Mouse (Mus musculus) right cerebral cortex, adult 18-20 months (tissue): ENCODE results near the gene Tbk1.

Experiments used
- DNase-seq: peaks from one replicate; pipeline ENCODE4 v3.0.0; 2022; ENCODE audit warnings: mixed read lengths

The Tbk1 gene

DNA sequence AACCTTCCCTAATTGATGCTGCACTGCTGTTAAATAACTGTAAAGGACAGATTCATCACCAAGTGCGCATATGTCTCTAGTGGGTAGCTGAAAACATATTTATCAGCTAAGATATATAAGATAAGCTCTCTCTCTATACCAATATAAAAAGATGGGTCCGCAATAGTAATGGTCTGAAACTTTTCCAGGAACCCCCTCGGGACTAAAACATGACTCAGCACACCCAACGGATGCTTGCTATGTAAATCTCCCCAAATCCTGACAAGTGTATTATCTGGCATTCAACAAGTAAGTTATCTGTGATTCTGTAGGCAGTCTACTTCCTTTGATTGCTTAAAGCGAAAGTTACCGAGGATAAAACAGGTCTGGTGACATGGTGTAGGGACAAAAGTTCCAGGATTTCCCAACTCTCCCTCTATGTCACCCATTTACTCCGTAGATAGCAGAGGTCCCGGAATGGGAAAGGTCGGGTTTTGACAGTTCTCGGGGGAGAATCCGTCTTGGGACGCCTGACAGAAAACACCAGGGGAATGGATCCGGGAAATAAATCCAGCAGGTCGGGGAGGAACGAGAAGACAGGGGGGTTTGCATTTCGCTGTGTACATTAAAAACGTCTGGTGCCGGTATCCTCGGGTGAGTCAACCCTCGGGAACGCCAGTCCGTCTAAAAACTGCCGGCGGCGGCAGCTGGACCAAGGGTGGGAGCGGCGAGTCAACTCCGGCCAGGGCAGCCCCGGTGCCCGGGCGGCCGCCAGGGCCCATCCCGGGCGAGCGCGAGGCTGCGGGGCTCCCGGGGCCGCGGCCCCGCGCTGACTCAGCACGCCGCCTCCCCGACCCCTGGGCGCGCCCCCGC, 570 bp downstream of the Tbk1 start:
- no peak for DNase-seq

DNA sequence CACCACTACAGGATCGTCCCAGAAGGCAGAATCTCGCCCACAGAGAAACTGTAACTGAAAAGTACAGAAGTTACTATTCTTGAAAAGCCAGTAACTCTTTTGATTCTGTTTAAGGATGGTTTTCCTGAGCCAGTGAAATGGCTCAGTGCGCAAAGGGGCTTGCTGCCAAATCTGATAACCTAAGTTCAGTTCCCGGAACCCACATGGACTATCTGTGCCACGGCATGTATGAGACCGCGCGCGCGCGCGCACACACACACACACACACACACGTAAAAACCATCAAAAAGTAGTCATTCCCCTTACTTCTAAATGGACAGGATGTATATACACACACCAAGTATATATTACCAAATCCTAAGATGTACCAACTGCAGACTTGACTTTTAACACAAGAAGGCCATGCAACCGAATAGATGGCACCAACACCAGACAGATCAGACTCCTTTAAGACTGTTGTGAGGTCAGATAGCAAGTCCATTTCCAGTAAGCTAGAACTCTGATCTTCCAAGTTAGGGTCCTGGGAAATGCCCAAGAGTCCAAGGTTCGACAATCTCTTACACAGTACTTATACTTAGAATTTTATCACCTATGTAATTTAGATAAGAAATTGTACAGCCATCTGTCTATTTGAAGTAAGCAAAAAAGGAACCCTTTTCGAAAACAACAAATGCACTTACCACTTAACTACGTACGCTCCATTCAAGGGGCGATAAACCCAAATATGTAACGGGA, 1.4 kb downstream of the Tbk1 start:
- no peak for DNase-seq

DNA sequence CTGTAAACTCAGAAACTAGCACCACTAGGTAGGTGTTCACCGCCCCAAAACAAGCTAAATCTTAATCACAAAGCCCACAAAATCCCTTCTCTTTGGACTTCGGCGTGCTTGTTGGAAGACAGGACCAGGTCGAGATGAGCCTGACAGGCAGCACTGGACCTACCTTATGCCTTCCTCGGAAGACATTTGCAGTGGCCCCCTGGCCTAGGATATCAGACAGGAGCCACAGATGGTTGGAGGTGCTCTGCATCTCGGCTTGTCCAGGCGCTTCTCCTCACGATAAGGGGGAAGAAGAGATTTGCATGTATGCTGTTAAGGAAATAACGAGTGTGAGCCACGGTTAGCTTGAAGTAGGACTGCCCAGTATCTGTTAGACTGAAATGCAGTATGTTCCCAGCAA, 2.6 kb downstream of the Tbk1 start:
- DNase-seq, result no peak

DNA sequence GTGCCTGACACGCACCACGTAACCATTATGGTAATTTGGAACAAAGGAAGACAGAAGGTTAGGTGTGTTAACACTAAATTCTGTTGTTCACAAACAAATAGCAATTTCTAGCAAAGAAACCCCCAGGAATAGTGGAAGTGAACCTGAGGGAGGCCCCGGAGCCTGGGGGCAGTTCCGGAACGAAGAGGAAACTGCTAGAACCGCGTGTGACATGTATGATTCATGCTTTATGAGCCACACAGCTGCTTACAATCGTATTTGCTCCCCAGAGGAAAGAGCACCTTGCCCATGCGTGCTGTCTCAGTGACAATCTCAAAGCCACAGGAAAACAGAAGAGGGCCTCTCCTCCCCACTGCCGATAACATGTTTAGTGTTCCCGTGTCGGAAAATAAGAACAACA, 3.6 kb downstream of the Tbk1 start:
- DNase-seq, result no peak

DNA sequence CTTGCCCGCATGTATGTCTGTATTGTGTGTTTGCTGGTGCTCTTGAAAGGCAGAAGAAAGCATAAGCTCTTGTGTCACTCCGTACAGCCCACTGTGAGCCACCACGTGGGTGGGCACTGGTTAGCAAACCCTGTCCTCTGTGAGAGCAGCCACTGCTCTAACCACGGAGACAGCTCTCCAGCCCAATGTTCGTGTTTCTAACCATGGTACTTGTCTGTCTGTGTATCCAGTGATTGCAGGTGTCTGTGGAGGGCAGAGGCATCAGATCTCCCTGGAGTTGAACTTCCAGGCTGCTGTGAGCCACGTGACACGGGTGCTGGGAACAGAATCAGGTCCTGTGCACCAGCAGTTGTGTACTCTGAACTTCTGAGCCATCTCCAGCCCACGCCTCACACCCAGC, 4.3 kb downstream of the Tbk1 start:
- no peak for DNase-seq

DNA sequence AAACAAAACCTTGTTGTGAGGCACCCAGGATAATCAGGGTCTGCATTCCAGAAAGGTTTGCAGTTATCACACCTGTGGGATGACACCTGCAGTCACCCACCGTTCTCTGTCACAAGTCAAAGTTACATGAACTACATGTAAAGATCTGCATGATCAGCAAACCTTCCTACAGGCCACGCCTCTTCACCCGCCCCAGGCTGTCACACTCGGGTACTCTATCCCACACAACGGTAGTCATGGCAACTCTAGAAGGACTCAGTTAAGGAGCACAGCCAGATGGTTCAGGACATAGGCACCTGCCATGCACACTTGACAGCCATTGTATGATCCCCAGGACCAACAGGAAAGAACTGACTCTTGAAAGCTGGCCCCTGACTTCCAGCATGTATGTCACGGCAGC, 5.2 kb downstream of the Tbk1 start:
- DNase-seq, result no peak

DNA sequence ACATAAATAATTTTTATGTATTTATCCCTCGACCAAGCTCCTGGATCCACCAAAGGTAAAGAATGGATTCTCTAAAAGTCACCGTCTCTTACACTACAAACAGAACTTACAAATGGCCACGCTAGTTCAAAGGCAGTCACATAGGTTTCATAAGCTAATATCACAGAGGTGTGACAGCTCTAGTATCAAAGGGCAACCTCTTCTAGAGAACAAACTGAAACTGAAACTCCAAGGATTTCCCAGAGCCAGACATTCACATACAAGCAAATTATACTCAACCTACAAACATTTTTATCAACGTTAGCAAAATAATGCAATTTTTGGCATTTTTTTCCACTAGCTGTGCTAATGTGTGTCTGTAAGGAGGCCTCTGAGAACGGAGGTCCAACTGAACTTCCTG, 6.2 kb downstream of the Tbk1 start:
- no peak for DNase-seq

DNA sequence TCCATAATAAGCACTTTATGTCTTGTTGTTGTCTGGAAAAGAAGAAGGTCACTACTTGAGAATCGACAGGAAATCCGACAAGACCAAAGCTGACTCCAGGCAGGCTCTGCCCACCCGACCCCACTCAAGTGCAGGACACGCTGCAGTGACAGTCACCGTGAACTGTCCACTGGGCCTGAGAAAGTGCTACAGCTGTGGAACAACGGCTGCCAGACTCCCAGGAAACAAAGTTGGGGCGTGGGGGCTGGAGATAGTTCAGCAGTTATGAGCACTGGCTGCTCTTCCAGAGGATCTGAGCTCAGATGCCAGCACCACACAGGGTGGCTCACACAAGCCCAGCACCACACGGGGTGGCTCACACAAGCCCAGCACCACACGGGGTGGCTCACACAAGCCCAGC, 10.2 kb downstream of the Tbk1 start:
- DNase-seq, result no peak

DNA sequence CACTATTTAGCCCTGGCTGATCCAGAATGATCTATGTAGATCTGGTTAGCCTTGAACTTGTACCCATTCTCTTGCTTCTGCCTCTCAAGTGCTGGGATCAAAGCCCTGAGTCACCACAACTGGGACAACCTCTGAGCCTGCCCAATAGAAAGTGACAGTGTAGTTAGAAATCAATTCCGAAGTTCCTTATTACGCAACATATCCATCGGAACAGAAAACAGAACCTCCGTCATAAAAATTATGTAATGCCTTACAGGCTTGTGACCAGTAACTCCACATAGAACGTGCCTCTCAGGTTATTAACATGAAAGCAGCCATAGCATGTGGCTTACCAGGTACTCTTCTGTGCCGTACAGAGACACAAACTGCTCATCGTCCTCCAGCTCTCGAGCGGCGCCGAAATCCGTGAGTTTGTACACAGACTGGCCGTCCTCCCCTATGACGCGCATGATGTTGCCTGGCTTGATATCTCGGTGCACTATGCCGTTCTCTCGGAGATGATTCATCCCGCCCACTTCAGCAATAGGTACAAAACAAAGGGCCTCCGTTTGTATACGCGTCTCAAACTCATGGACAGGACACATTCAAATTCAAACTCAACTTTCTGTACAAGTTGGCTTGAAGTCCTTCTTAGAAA, 15.0 kb downstream of the Tbk1 start:
- DNase-seq, result no peak

DNA sequence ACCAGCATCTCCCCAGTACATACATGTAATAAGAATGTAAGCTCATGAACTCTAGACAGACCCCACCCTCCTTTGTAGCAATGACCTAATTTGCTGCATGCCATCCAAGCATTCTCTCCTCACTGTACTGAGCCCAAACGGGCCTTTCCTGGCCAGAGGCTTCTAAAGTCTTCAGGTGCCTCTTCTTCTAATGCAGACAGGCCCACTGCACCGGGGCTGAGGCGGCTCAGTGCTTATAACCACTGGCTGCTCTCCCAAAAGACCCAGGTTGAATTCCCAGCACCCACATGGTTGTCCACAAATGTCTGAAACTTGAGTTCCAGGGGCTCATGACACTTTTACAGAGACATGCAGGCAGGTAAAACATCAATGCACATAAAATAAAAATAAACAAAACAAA, 15.6 kb downstream of the Tbk1 start:
- DNase-seq, result no peak

DNA sequence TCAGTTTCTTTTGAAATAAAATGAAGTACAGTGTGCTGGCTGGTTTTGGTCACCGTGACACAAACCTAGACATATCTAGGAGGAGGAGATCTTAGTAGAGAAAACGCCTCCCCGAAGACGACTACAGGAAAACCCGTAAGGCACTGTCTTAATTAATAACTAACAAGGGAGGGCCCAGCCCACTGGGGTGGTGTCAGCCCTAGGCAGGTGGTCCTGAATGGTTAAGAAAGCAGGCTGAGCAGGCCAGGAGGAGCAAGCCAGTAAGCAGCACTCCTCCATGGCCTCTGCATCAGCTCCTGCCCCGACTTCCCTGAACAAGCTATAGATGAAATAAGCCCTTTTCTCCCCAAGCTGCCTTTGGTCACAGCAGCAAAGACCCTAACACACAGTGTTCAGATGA, 16.8 kb downstream of the Tbk1 start:
- no peak for DNase-seq

DNA sequence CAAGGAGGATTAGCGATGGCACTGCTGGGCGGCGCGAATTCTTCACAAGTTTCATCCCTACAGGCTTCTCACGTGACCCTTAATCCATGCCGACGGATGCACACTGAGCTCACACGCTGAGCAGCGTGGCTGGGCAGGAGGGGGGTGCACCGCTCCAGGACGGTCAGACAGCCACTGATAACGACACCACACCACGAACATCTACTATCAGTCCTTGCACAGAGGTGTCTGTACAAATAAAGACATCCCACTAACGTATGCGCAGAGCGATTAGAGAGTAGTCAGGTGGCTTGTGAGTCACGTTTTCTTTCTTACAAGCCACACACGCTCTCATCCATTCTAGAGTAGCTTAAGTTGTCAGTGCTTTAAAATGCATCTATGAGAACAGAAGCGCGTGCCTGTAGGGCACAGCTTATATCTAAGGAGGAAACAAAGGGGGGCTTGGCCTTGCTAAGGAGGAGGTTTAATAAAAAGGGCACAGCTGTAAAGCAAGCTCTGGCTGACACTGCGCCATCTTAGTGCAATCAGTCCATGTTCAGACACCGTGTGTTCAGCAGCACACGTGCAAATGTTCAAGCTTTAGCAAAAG, 17.5 kb downstream of the Tbk1 start:
- DNase-seq, result no peak

DNA sequence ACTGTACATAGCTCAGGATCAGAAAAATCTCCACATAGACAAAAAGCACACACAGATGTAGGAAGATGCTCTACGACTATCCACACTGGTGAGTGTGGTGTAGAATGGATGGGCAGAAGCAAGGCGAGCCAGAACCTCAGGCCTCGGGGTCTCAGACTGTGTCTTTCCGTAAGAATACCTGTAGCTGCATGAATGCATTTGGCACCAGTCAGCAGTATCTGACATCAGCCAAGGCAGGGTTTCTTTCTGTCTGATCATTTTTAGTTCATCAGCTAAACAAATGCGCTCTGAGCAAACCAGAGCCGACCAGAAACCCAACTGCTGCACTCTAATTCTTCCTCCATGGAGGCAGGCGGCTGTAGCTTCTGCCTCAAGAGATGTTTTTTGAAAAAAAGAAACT, 18.1 kb downstream of the Tbk1 start:
- DNase-seq, result no peak

DNA sequence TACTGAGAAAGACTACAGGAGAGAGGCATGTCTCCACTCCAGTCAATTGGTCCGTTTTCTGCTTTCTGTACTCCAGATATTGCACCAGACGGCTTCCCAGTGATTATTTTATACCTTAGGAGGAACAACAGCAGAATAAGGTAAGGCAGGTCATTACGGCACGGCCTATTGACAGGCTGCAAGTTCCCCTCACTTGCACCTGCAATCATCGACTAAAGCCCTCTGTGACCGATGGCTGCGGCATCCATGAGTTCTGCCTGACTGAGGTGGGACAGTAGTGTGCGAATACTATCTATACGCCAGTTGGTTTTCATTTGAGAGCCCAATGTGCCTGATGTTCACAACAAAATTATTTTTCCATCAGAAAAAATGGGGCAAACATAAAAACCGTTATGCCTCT, 18.6 kb downstream of the Tbk1 start:
- DNase-seq, result no peak

DNA sequence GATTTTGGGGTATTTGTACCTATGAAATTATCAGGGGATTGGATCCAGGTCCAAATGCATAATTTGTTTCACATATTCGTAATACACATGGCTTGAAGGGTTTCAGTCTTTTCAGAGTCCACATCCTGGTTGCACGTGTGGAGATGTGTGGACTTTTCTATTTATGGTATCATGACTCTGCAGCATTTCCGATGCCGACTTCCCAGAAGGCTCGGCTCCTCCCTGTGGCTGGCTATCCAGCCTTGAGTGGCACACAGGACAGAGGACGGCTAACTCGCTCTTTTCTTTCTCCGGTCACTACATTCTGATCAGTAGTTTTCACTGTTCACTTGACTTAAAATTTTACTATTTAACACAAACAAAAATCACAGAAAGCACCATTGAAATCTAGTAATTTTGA, 22.1 kb downstream of the Tbk1 start:
- DNase-seq, result no peak

DNA sequence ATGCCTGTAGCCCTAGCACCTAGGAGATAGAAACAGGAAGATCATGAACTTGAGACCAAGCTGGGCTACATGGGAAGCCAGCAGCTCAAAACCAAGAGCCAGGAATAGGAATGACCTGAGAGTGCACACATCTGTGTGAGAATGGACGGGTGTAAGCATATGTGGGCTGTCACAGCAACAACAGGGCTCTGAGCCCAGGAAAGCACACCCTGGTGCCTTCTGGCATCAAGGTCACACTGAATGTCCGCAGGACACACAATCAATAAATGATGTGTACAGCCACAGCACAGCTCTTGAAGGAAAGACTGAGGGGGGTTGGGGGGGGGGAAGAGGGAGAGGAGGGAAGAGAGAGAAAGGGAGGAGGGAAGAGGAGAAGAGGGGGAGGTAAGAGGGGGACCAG, 28.4 kb downstream of the Tbk1 start:
- DNase-seq, result no peak

DNA sequence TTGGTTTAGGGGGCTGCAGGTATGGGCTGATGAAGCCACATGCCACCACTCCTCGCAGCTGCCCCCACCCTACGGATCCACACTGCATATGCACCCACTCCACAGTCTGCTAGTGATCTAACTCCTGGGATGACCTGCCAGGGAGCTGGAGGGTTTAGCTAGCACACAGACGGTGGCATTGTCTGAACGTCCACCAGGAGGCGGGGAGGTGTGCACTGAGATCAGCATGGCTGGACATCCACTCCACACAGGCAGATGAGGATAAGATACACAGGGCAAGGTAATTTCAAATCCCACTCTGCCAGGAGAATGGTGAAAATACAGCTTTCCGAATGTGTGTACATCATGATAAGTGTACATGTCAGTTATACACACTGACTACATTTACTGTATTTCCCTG, 30.3 kb downstream of the Tbk1 start:
- no peak for DNase-seq

DNA sequence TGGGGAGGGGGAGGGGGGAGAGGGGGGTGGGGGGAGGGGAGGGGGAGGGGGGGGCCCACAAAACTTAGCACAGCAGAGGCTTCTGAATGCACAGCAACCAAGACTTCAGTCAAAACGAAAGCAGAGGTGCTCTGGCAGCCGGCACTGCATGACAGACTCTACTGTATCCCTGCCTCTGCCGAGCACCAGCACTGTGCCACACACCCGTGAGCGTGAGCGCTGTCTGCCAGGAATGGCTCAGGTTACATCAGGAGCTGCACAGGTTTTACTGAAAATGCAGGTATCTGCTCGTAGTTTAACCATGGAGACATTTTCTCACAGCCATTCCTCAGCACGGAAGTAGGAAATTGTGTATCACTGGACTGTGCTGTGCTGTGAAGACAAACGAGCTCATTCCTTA, 36.3 kb downstream of the Tbk1 start:
- DNase-seq, result no peak

DNA sequence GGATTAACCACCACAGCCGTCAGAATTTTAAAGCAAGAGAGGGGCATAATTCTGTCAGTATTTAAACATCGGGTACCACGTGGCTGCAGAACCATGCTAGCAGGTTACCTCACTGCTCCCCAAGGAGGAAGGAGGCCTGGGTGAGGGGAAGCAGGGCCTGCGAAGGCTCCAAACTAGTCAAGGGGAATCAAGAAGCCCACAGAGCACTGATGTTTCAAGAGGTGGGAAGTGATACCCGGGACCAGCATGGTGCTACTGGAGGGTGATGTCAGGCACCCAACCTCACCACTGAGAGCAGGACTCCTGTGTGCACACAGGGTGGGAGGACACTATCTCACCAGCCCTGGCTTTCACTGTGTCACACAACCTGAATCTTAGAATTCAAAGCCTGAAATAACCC, 36.9 kb downstream of the Tbk1 start:
- DNase-seq, result no peak

DNA sequence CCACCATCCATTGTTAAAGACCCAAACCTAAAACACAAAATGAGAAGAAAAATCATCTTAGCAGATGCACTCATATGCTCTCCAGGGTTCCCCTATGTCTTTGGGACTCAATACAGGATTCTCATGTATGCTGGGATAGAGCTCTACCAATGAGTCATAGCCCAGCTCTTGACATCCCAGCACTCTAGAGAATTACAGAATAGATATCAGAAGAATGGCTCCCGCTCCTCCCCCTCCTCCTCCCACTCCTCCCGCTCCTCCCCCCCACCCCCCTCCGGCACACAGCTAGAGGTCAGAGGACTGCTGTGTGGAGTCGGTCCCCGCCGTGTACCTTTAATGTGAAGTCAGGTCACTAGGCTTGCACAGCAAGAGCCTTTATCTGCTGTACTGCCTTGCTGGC, 39.4 kb downstream of the Tbk1 start:
- no peak for DNase-seq

DNA sequence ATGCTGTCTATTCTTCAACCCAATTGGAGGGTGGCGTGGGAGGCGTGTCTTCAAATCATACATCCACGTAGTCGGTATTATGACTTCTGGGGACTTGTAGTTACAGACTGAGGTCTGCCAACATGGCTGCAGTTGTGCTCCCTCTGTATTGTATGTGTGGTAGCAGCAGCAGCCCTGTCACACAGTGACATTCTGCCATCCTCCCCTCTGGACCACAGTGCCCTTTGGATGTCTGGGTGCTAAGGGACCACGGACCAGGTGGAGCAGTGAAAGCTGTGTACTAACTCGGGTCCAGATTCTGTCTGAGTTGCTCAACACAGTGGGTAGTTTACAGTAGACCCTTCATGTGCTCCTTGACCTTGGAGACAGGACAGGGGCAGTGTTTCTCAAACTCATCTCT, 43.0 kb downstream of the Tbk1 start:
- no peak for DNase-seq

DNA sequence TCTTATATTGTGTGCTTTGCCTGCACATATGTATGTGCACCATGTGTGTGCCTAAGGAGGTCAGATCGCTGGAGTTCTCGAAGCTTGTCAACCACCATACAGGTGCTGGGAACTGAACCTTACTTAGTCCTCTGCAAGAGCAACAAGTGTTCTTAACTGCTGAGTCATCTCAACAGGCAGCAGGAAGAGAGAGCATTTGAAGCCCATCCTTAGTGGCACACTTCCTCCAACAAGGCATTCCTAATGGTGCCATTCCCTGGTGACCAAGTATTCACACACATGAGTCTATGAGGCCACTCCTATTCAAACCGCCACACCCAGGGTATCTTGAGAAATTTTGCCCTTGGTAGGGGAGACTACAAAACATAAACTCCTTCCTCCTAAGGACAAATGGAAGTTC, 44.4 kb downstream of the Tbk1 start:
- DNase-seq, result no peak

DNA sequence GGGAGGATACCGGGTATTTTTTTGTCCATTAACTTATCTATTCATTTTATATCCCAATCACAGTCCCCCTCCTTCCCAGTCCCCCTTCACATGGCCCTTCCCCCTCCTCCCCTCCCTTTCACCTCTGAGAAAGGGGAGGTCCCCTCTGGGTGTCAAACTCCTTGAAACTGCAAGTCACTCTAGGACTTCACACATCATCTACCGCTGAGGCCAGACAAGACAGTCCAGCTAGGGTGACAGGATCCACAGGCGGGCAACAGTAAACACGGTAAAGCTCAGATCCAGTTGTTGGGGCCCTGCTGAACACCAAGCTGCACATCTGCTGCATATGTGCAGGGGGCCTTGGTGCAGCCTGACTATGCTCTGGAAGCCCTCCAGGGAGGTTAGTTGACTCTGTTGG, 51.6 kb downstream of the Tbk1 start:
- no peak for DNase-seq
